Mouse (Mus musculus) MEL (cell line): Measurements from ENCODE around the gene Clip3. TPM values are rescaled to one million over a fixed set of nuclear protein-coding genes. Genes with fewer than 3 reads are reported as not detected.
A peak's percentile ranks its signal among the peaks of the same experiment; 100 is the strongest.

ENCODE experiments used
- DNase-seq: peaks from one replicate; pipeline ENCODE4 v3.0.0; 2011; ENCODE audit warnings: low read depth, low spot score
- H3K27ac ChIP-seq: 2 replicates; pipeline ENCODE4 v1.5.1; 2012; ENCODE audit warnings: low read depth, mild to moderate bottlenecking, control low read depth, low read length, moderate library complexity; ENCODE audit not compliant: control insufficient read depth
- H3K27me3 ChIP-seq, 2 experiments: fragments of 150-350 bp in 1 of 2; sonication (generic) in 1 of 2; 2 replicates each; pipeline ENCODE4 v1.6.1; 2012; ENCODE audit warnings: low read length in 2 of 2, mild to moderate bottlenecking in 2 of 2, improper control_type of control experiment in 1 of 2, moderate library complexity in 1 of 2; ENCODE audit not compliant: insufficient read depth in 2 of 2, control insufficient read depth in 1 of 2
- H3K36me3 ChIP-seq, 2 experiments: 2 replicates each; pipeline ENCODE4 v1.6.1; 2012 to 2014; ENCODE audit warnings: low read length in 2 of 2, improper control_type of control experiment in 1 of 2, inconsistent platforms in 1 of 2, mild to moderate bottlenecking in 1 of 2; ENCODE audit not compliant: insufficient read depth in 2 of 2, control insufficient read depth in 1 of 2
- H3K4me1 ChIP-seq, 2 experiments: fragments of 150-350 bp in 1 of 2; sonication (generic) in 1 of 2; 2 replicates each; pipeline ENCODE4 v1.6.1; 2012; ENCODE audit warnings: low read length in 2 of 2, improper control_type of control experiment in 1 of 2, mild to moderate bottlenecking in 1 of 2; ENCODE audit not compliant: insufficient read depth in 2 of 2, control insufficient read depth in 1 of 2
- H3K4me3 ChIP-seq, 2 experiments: fragments of 150-350 bp in 1 of 2; sonication (generic) in 1 of 2; 2 replicates each; pipeline ENCODE4 v1.5.1; 2012; ENCODE audit warnings: low read depth in 2 of 2, low read length in 2 of 2, mild to moderate bottlenecking in 2 of 2, moderate library complexity in 2 of 2, control low read depth in 1 of 2, improper control_type of control experiment in 1 of 2; ENCODE audit not compliant: control insufficient read depth in 1 of 2, insufficient read depth in 1 of 2
- H3K79me2 ChIP-seq: 2 replicates; pipeline ENCODE4 v1.6.1; 2012; ENCODE audit warnings: mild to moderate bottlenecking, low read length, moderate library complexity; ENCODE audit not compliant: control insufficient read depth, poor library complexity, insufficient read depth
- H3K9ac ChIP-seq: 2 replicates; pipeline ENCODE4 v1.6.1; 2012; ENCODE audit warnings: low read depth, mild to moderate bottlenecking, control low read depth, low read length, moderate library complexity; ENCODE audit not compliant: control insufficient read depth, poor library complexity, severe bottlenecking
- H3K9me3 ChIP-seq: fragments of 150-350 bp; sonication (generic); replicated peaks from 2 replicates; pipeline ENCODE4 v1.6.1; 2012; ENCODE audit warnings: mild to moderate bottlenecking, low read length, improper control_type of control experiment, moderate library complexity; ENCODE audit not compliant: insufficient read depth
- CHD2 ChIP-seq: IDR thresholded peaks from 2 replicates; pipeline ENCODE4 v1.6.1; 2011; ENCODE audit warnings: low read length, improper control_type of control experiment
- ELF1 ChIP-seq: IDR thresholded peaks from 2 replicates; pipeline ENCODE4 v1.6.1; 2014; ENCODE audit warnings: low read depth, mild to moderate bottlenecking, inconsistent platforms, low read length, improper control_type of control experiment, moderate library complexity
- EP300 ChIP-seq, 2 experiments: IDR thresholded peaks; 2 replicates each; pipeline ENCODE4 v1.6.1; 2011; ENCODE audit warnings: improper control_type of control experiment in 2 of 2, low read length in 2 of 2, low read depth in 1 of 2, mild to moderate bottlenecking in 1 of 2
- ETS1 ChIP-seq: IDR thresholded peaks from 2 replicates; pipeline ENCODE4 v1.6.1; 2012; ENCODE audit warnings: low read depth, mild to moderate bottlenecking, inconsistent platforms, low read length, improper control_type of control experiment, moderate library complexity
- GATA1 ChIP-seq: IDR thresholded peaks from 2 replicates; pipeline ENCODE4 v1.6.1; 2011; ENCODE audit warnings: low read depth, low read length, improper control_type of control experiment
- HCFC1 ChIP-seq: IDR thresholded peaks from 2 replicates; pipeline ENCODE4 v1.6.1; 2012; ENCODE audit warnings: low read depth, mild to moderate bottlenecking, inconsistent platforms, low read length, improper control_type of control experiment, moderate library complexity
- MAFK ChIP-seq: IDR thresholded peaks from 2 replicates; pipeline ENCODE4 v1.6.1; 2011; ENCODE audit warnings: low read depth, mild to moderate bottlenecking, low read length, improper control_type of control experiment, borderline replicate concordance
- MAX ChIP-seq: IDR thresholded peaks from 2 replicates; pipeline ENCODE4 v1.6.1; 2011; ENCODE audit warnings: low read length, improper control_type of control experiment
- MAZ ChIP-seq: IDR thresholded peaks from 2 replicates; pipeline ENCODE4 v1.6.1; 2012; ENCODE audit warnings: low read depth, mild to moderate bottlenecking, inconsistent platforms, low read length, improper control_type of control experiment
- MXI1 ChIP-seq: IDR thresholded peaks from 2 replicates; pipeline ENCODE4 v1.6.1; 2011; ENCODE audit warnings: mild to moderate bottlenecking, low read depth, low read length, improper control_type of control experiment
- MYB ChIP-seq: IDR thresholded peaks from 2 replicates; pipeline ENCODE4 v1.6.1; 2011; ENCODE audit warnings: mild to moderate bottlenecking, low read depth, low read length, improper control_type of control experiment
- MYC ChIP-seq: IDR thresholded peaks from 2 replicates; pipeline ENCODE4 v1.6.1; 2011; ENCODE audit warnings: low read depth, mild to moderate bottlenecking, low read length, improper control_type of control experiment, moderate library complexity
- NRF1 ChIP-seq: IDR thresholded peaks from 2 replicates; pipeline ENCODE4 v1.6.1; 2014; ENCODE audit warnings: low read depth, mild to moderate bottlenecking, inconsistent platforms, low read length, improper control_type of control experiment, moderate library complexity; ENCODE audit not compliant: poor library complexity, insufficient read depth, severe bottlenecking
- POLR2AphosphoS5 ChIP-seq: IDR thresholded peaks from 2 replicates; pipeline ENCODE4 v1.6.1; 2012; ENCODE audit warnings: low read depth, borderline replicate concordance, mild to moderate bottlenecking, inconsistent platforms, low read length, moderate library complexity, mixed read lengths
- RAD21 ChIP-seq: IDR thresholded peaks from 2 replicates; pipeline ENCODE4 v1.6.1; 2011; ENCODE audit warnings: mild to moderate bottlenecking, low read depth, low read length, improper control_type of control experiment
- RCOR1 ChIP-seq: IDR thresholded peaks from 2 replicates; pipeline ENCODE4 v1.6.1; 2012; ENCODE audit warnings: low read depth, mild to moderate bottlenecking, inconsistent platforms, low read length, improper control_type of control experiment
- SIN3A ChIP-seq: IDR thresholded peaks from 2 replicates; pipeline ENCODE4 v1.6.1; 2012; ENCODE audit warnings: low read length, improper control_type of control experiment, inconsistent platforms
- SMC3 ChIP-seq: IDR thresholded peaks from 2 replicates; pipeline ENCODE4 v1.6.1; 2011; ENCODE audit warnings: low read depth, low read length, improper control_type of control experiment
- TAL1 ChIP-seq: IDR thresholded peaks from 2 replicates; pipeline ENCODE4 v1.6.1; 2012; ENCODE audit warnings: mild to moderate bottlenecking, inconsistent platforms, low read length, moderate library complexity, mixed read lengths
- TCF12 ChIP-seq: IDR thresholded peaks from 2 replicates; pipeline ENCODE4 v1.6.1; 2014; ENCODE audit warnings: low read depth, mild to moderate bottlenecking, inconsistent platforms, low read length, improper control_type of control experiment, moderate library complexity
- USF1 ChIP-seq: IDR thresholded peaks from 2 replicates; pipeline ENCODE4 v1.6.1; 2014; ENCODE audit warnings: low read depth, mild to moderate bottlenecking, inconsistent platforms, low read length, improper control_type of control experiment, moderate library complexity
- ZC3H11A ChIP-seq: IDR thresholded peaks from 2 replicates; pipeline ENCODE4 v1.6.1; 2012; ENCODE audit warnings: low read depth, mild to moderate bottlenecking, inconsistent platforms, low read length, improper control_type of control experiment
- ZMIZ1 ChIP-seq: IDR thresholded peaks from 2 replicates; pipeline ENCODE4 v1.6.1; 2012; ENCODE audit warnings: low read depth, mild to moderate bottlenecking, inconsistent platforms, low read length, improper control_type of control experiment, moderate library complexity
- polyA plus RNA-seq, 2 experiments: library from polyadenylated mRNA; stranded (reverse) in 1 of 2; unstranded in 1 of 2; fragments of >175 nt in 1 of 2; fragments of >200 nt in 1 of 2; gene quantifications; 2 replicates each; pipeline versions ENCODE4 v1.2.1 to v1.2.4; 2012; ENCODE audit warnings: low replicate concordance in 2 of 2, low read depth in 1 of 2; ENCODE audit not compliant: insufficient read length in 2 of 2, insufficient read depth in 1 of 2, missing spikeins in 1 of 2
- total RNA-seq: library from RNA; depleted of rRNA; stranded (reverse); fragments of 300-350 nt; gene quantifications from 2 replicates; pipeline ENCODE4 v1.2.3, GENCODE M21; 2012

Gene Clip3
- total and polyA plus RNA-seq, 3 experiments = 0.19 TPM; not detected in 2

GRCm38 (mm10) chr7:30333436-30333835 is 41.9 kb downstream of the Clip3 start:
- Histone ChIP-seq H3K79me2 (no peaks in the 10 kb centered on the region), H3K9me3 (no peaks in the 10 kb centered on the region), H3K4me1 (peaks cover 4 to 19% of the 10 kb centered on the region in 2 experiments; a peak in 3 of 4 replicates), H3K27ac (peak overlapping the region; percentile 39; the same call in 1 of the 2 replicates), H3K9ac (no peak overlapping the region), H3K4me3 (no peak overlapping the region), H3K27me3 (peaks cover 0 to under 1% of the 10 kb centered on the region in 2 experiments; a peak in 2 of 4 replicates)
- DNase-seq = peak; percentile 95
- TF ChIP-seq EP300 (IDR thresholded peaks at IDR 0.05; ENCODE audit: low read depth in 1 of 2, low read length in 2 of 2) (peak; percentile 64 to 65; a peak in 3 of 4 replicates), SIN3A (peak; percentile 43), MYC (peak; percentile 82), MAX (peak; percentile 80), GATA1 (peak; percentile 37; the same call in 1 of the 2 replicates), ZC3H11A (no peak), HCFC1 (0 out of 2 replicates have a peak, but pooled peaks have one; percentile 31), MAZ (peak; percentile 70), ETS1 (peak; percentile 91), RAD21 (no peak), ELF1 (peak; percentile 80), USF1 (no peak), RCOR1 (peak; percentile 85), TCF12 (peak; percentile 69; the same call in 1 of the 2 replicates), MYB (no peak), MAFK (peak; percentile 34; the same call in 1 of the 2 replicates), TAL1 (peak; percentile 61), MXI1 (peak; percentile 79), ZMIZ1 (no peak)
- TF ChIP-seq, all 39 proteins: peak for 14
- peaks cover 0 to 11% of the 10 kb centered on the region in 2 experiments; a peak in 2 of 4 replicates for H3K36me3 ChIP-seq

DNA sequence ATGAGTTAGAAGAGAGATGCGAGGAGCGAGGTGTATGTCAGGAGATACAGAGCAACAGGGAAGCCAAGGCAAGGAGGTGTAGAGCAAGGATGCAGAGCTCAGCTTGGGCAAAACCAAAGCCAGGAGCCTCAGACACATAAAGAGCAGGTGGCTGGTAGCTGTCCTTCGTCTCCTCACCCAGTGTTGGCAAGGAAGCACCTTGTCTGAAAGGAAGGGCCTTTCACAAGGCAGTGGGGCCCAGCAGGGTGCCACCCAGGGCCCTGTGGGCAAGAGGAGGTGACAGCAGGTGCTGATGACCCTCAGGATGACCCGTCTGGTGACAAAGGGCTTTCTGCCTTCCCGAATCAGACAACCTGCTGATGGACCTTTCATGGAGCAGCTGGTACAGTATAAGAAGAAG is 43.0 kb downstream of the Clip3 start:
- Histone ChIP-seq H3K36me3 (peaks cover 0 to 11% of the 10 kb centered on the region in 2 experiments; a peak in 2 of 4 replicates), H3K27me3 (no peaks in the 10 kb centered on the region; a peak in 1 of 4 replicates), H3K4me1 (peaks cover 4 to 19% of the 10 kb centered on the region in 2 experiments; a peak in 3 of 4 replicates), H3K9me3 (no peaks in the 10 kb centered on the region), H3K79me2 (no peaks in the 10 kb centered on the region), H3K9ac (no peak overlapping the region), H3K27ac (no peak overlapping the region), H3K4me3 (no peak overlapping the region)
- DNase-seq = no peak
- TF ChIP-seq POLR2AphosphoS5 (no peak), MXI1 (no peak), SIN3A (no peak), CHD2 (no peak), NRF1 (no peak), MYC (no peak), RCOR1 (no peak), TCF12 (no peak), SMC3 (no peak), EP300 (IDR thresholded peaks at IDR 0.05; ENCODE audit: low read depth in 1 of 2, low read length in 2 of 2) (no peak), TAL1 (no peak)
